In genomic region chr6:124719354-124719978, GRCm38 (mm10) we compare ENCODE assay signal across 13 mouse cellular contexts. TPM values are rescaled to one million over a fixed set of nuclear protein-coding genes. Genes with fewer than 3 reads are reported as not detected.
DNase-seq lines count a peak whose midpoint lies in the region; ATAC-seq and TF ChIP-seq lines count a peak whose summit lies in the region.
"Had no signal": no experiment of that assay in that cellular context is flagged by ENCODE, and none has a peak within 500 bp of the region (broad histone marks: within the 10 kb centered on the region; RNA-seq: fewer than 3 reads in every experiment).

No protein-coding gene starts in this region.

- ATAC-seq in heart, embryonic 15.5 days (replicated peaks; ENCODE audit: insufficient number of reproducible peaks, insufficient read depth, low FRiP score, low read depth) = no peak
- no peak for ATAC-seq in heart, embryonic 12.5 days (ENCODE audit: insufficient number of reproducible peaks, low FRiP score)
- no peak for ATAC-seq in limb, embryonic 14.5 days (ENCODE audit: low FRiP score, low read depth)
- ATAC-seq: CD4-positive, CD25-positive, alpha-beta regulatory T cell, adult 4 months had no signal

- no peak overlapping the region for H3K4me2 ChIP-seq in heart, embryonic 15.5 days
- H3K4me2 ChIP-seq in heart, embryonic 12.5 days = no peak overlapping the region
- H3K4me2 ChIP-seq in limb, embryonic 14.5 days (replicated peaks; ENCODE audit: low read depth, low read length, severe bottlenecking) = peak overlapping the region; percentile 6; the same call in 1 of the 2 replicates

- H3K4me3 ChIP-seq in heart, embryonic 15.5 days = peak overlapping the region; percentile 9; the same call in 1 of the 2 replicates
- H3K4me3 ChIP-seq in heart, embryonic 12.5 days = no peak overlapping the region
- peak overlapping the region; percentile 22; the same call in 1 of the 2 replicates for H3K4me3 ChIP-seq in limb, embryonic 14.5 days (replicated peaks; ENCODE audit: low read length)

- no peak overlapping the region for H3K9ac ChIP-seq in heart, embryonic 15.5 days
- no peak overlapping the region for H3K9ac ChIP-seq in heart, embryonic 12.5 days
- no peak overlapping the region for H3K9ac ChIP-seq in limb, embryonic 14.5 days (ENCODE audit: low read depth, low read length, severe bottlenecking)

- H3K9me3 ChIP-seq in heart, embryonic 15.5 days (replicated peaks) = no peaks in the 10 kb centered on the region
- no peaks in the 10 kb centered on the region for H3K9me3 ChIP-seq in heart, embryonic 12.5 days (replicated peaks)
- no peaks in the 10 kb centered on the region for H3K9me3 ChIP-seq in limb, embryonic 14.5 days (ENCODE audit: control insufficient read depth, low read length)

- H3K27me3 ChIP-seq in heart, embryonic 15.5 days = no peaks in the 10 kb centered on the region
- H3K27me3 ChIP-seq in heart, embryonic 12.5 days (replicated peaks) = no peaks in the 10 kb centered on the region
- H3K27me3 ChIP-seq in limb, embryonic 14.5 days (ENCODE audit: control insufficient read depth, insufficient read depth, low read length) = no peaks in the 10 kb centered on the region

- no peak for TF ChIP-seq POLR2A in limb, embryonic 14.5 days (IDR thresholded peaks at IDR 0.05; ENCODE audit: borderline replicate concordance, extremely low read depth, insufficient read depth, insufficient read length)

- peaks cover 9% of the 10 kb centered on the region for H3K4me1 ChIP-seq in heart, embryonic 15.5 days (replicated peaks)
- H3K4me1 ChIP-seq in heart, embryonic 12.5 days (replicated peaks) = peaks cover 13% of the 10 kb centered on the region
- H3K4me1 ChIP-seq in limb, embryonic 14.5 days (ENCODE audit: control insufficient read depth, insufficient read depth, low read length) = no peaks in the 10 kb centered on the region

- peak; percentile 43 for DNase-seq in urinary bladder, postnatal 14 days (ENCODE audit: low spot score)
- DNase-seq in urinary bladder, adult 18-20 months (ENCODE audit: low spot score in 2 of 2) = no peak
- DNase-seq in limb, embryonic 14.5 days (ENCODE audit: low spot score) = no peak
- no peak for DNase-seq in adrenal gland, postnatal 14 days
- DNase-seq in spleen, postnatal 4 days (ENCODE audit: low spot score in 2 of 2) = no peak
- DNase-seq in retina, embryonic 14.5 days (ENCODE audit: low spot score) = no peak
- DNase-seq: adrenal gland, postnatal 25 days; embryo, embryonic 11 days had no signal

- 50% methylated on average over 7 of the region's 7 CpGs for WGBS in heart, embryonic 15.5 days
- 44% methylated on average over 7 of the region's 7 CpGs for WGBS in heart, embryonic 12.5 days
- 68% methylated on average over 6 of the region's 7 CpGs for WGBS in limb, embryonic 14.5 days

- peaks cover 25% of the 10 kb centered on the region for H3K36me3 ChIP-seq in heart, embryonic 15.5 days
- H3K36me3 ChIP-seq in heart, embryonic 12.5 days = peaks cover 34% of the 10 kb centered on the region
- H3K36me3 ChIP-seq in limb, embryonic 14.5 days (ENCODE audit: control insufficient read depth, insufficient read depth, low read length) = peaks cover 33% of the 10 kb centered on the region

- H3K27ac ChIP-seq in heart, embryonic 15.5 days = peak overlapping the region; percentile 0; the same call in 1 of the 2 replicates
- no peak overlapping the region for H3K27ac ChIP-seq in heart, embryonic 12.5 days (ENCODE audit: poor library complexity, severe bottlenecking)
- no peak overlapping the region for H3K27ac ChIP-seq in limb, embryonic 14.5 days (replicated peaks; ENCODE audit: low read depth, low read length)

RNA-seq across cellular contexts. Expression of gene Phb2, which starts 7.3 kb away (rescaled TPM):
- 307 and 324 TPM in 2 replicates for polyA plus RNA-seq in heart, embryonic 15.5 days (2015; fragmentation: Nextera tagmentation; extraction: Ambion mirVana)
- polyA plus RNA-seq in heart, embryonic 12.5 days (2016; fragmentation: Nextera tagmentation; extraction: Ambion mirVana) = 345 and 349 TPM in 2 replicates
- polyA plus RNA-seq in limb, embryonic 14.5 days (2012; rRNA removed) = 203 and 205 TPM in 2 replicates
- 295 and 296 TPM in 2 replicates for polyA plus RNA-seq in limb, embryonic 14.5 days (2014; fragmentation: Nextera tagmentation; extraction: Ambion mirVana)
- total RNA-seq in adrenal gland, postnatal 14 days (2021) = 392 and 412 TPM in 2 replicates

RNA-seq across cellular contexts. Expression of gene Emg1, which starts 7.5 kb away (rescaled TPM):
- 108 and 121 TPM in 2 replicates for polyA plus RNA-seq in heart, embryonic 15.5 days (2015; fragmentation: Nextera tagmentation; extraction: Ambion mirVana)
- polyA plus RNA-seq in heart, embryonic 12.5 days (2016; fragmentation: Nextera tagmentation; extraction: Ambion mirVana) = 105 and 107 TPM in 2 replicates
- polyA plus RNA-seq in limb, embryonic 14.5 days (2012; rRNA removed) = 135 and 148 TPM in 2 replicates
- 179 and 185 TPM in 2 replicates for polyA plus RNA-seq in limb, embryonic 14.5 days (2014; fragmentation: Nextera tagmentation; extraction: Ambion mirVana)
- 79.7 and 87.9 TPM in 2 replicates for total RNA-seq in adrenal gland, postnatal 14 days (2021)

RNA-seq across cellular contexts. Expression of gene Ptpn6, which starts 19.0 kb away (rescaled TPM):
- polyA plus RNA-seq in heart, embryonic 15.5 days (2015; fragmentation: Nextera tagmentation; extraction: Ambion mirVana) = 5.6 and 21.1 TPM in 2 replicates
- 4.4 and 4.9 TPM in 2 replicates for polyA plus RNA-seq in heart, embryonic 12.5 days (2016; fragmentation: Nextera tagmentation; extraction: Ambion mirVana)
- polyA plus RNA-seq in limb, embryonic 14.5 days (2012; rRNA removed) = 9.4 and 9.6 TPM in 2 replicates
- 13.9 and 14.2 TPM in 2 replicates for polyA plus RNA-seq in limb, embryonic 14.5 days (2014; fragmentation: Nextera tagmentation; extraction: Ambion mirVana)
- total RNA-seq in adrenal gland, postnatal 14 days (2021) = 7.3 and 23.1 TPM in 2 replicates

RNA-seq across cellular contexts. Expression of gene Grcc10, which starts 21.7 kb away (rescaled TPM):
- 387 and 416 TPM in 2 replicates for polyA plus RNA-seq in heart, embryonic 15.5 days (2015; fragmentation: Nextera tagmentation; extraction: Ambion mirVana)
- polyA plus RNA-seq in heart, embryonic 12.5 days (2016; fragmentation: Nextera tagmentation; extraction: Ambion mirVana) = 352 and 365 TPM in 2 replicates
- polyA plus RNA-seq in limb, embryonic 14.5 days (2012; rRNA removed) = 285 and 290 TPM in 2 replicates
- 438 and 458 TPM in 2 replicates for polyA plus RNA-seq in limb, embryonic 14.5 days (2014; fragmentation: Nextera tagmentation; extraction: Ambion mirVana)
- 338 and 346 TPM in 2 replicates for total RNA-seq in adrenal gland, postnatal 14 days (2021)

RNA-seq across cellular contexts. Expression of gene Gm45234, which starts 36.4 kb away (rescaled TPM):
- polyA plus RNA-seq in heart, embryonic 15.5 days (2015; fragmentation: Nextera tagmentation; extraction: Ambion mirVana) = not detected in 2 replicates
- not detected in 2 replicates for polyA plus RNA-seq in heart, embryonic 12.5 days (2016; fragmentation: Nextera tagmentation; extraction: Ambion mirVana)
- not detected in 2 replicates for polyA plus RNA-seq in limb, embryonic 14.5 days (2012; rRNA removed)
- not detected in 2 replicates for polyA plus RNA-seq in limb, embryonic 14.5 days (2014; fragmentation: Nextera tagmentation; extraction: Ambion mirVana)
- total RNA-seq in adrenal gland, postnatal 14 days (2021) = not detected in 2 replicates
- total RNA-seq: adrenal gland, postnatal 25 days; heart, adult 18-20 months had no signal
- polyA plus RNA-seq: neural tube, embryonic 11.5 days had no signal
